Mouse (Mus musculus): ENCODE data around the gene Plppr1.

Gene Plppr1

GRCm38 (mm10) chr4:49118842-49119241 is 59.8 kb downstream of the Plppr1 start:
- no peak for DNase-seq (ENCODE audit: low read depth, low spot score)

- DNase-seq (ENCODE audit: low read depth, low spot score) = no peak
These were observed 85.7 kb downstream of the Plppr1 start for GRCm38 (mm10) chr4:49144798-49145197.

GRCm38 (mm10) chr4:49148775-49149174 is 89.7 kb downstream of the Plppr1 start:
- no peak for DNase-seq (ENCODE audit: low read depth, low spot score)

- DNase-seq (ENCODE audit: low read depth, low spot score) = no peak
These were observed 90.2 kb downstream of the Plppr1 start for GRCm38 (mm10) chr4:49149251-49149650.

GRCm38 (mm10) chr4:49153849-49154248 is 94.8 kb downstream of the Plppr1 start:
- no peak for DNase-seq (ENCODE audit: low read depth, low spot score)

GRCm38 (mm10) chr4:49156781-49157180 is 97.7 kb downstream of the Plppr1 start:
- no peak for DNase-seq (ENCODE audit: low read depth, low spot score)

- no peak for DNase-seq (ENCODE audit: low read depth, low spot score)
These were observed 104.2 kb downstream of the Plppr1 start for GRCm38 (mm10) chr4:49163285-49163684.

GRCm38 (mm10) chr4:49166391-49166790 is 107.3 kb downstream of the Plppr1 start:
- DNase-seq (ENCODE audit: low read depth, low spot score) = no peak

GRCm38 (mm10) chr4:49167030-49167429 is 108.0 kb downstream of the Plppr1 start:
- DNase-seq (ENCODE audit: low read depth, low spot score) = no peak

- no peak for DNase-seq (ENCODE audit: low read depth, low spot score)
These were observed 110.4 kb downstream of the Plppr1 start for GRCm38 (mm10) chr4:49169498-49169897.

- DNase-seq (ENCODE audit: low read depth, low spot score) = no peak
These were observed 119.0 kb downstream of the Plppr1 start for GRCm38 (mm10) chr4:49178101-49178500.

GRCm38 (mm10) chr4:49178891-49179290 is 119.8 kb downstream of the Plppr1 start:
- no peak for DNase-seq (ENCODE audit: low read depth, low spot score)

GRCm38 (mm10) chr4:49179471-49180181 is 120.6 kb downstream of the Plppr1 start:
- no peak for DNase-seq (ENCODE audit: low read depth, low spot score)

GRCm38 (mm10) chr4:49189991-49190526 is 131.0 kb downstream of the Plppr1 start:
- no peak for DNase-seq (ENCODE audit: low read depth, low spot score)

- no peak for DNase-seq (ENCODE audit: low read depth, low spot score)
These were observed 138.2 kb downstream of the Plppr1 start for GRCm38 (mm10) chr4:49197125-49197747.

- no peak for DNase-seq (ENCODE audit: low read depth, low spot score)
These were observed 151.4 kb downstream of the Plppr1 start for GRCm38 (mm10) chr4:49210457-49210856.

GRCm38 (mm10) chr4:49211582-49211981 is 152.5 kb downstream of the Plppr1 start:
- no peak for DNase-seq (ENCODE audit: low read depth, low spot score)

GRCm38 (mm10) chr4:49212616-49213544 is 153.8 kb downstream of the Plppr1 start:
- no peak for DNase-seq (ENCODE audit: low read depth, low spot score)

GRCm38 (mm10) chr4:49214341-49214740 is 155.3 kb downstream of the Plppr1 start:
- no peak for DNase-seq (ENCODE audit: low read depth, low spot score)

GRCm38 (mm10) chr4:49223501-49223900 is 164.4 kb downstream of the Plppr1 start:
- no peak for DNase-seq (ENCODE audit: low read depth, low spot score)

GRCm38 (mm10) chr4:49225021-49225420 is 165.9 kb downstream of the Plppr1 start:
- DNase-seq (ENCODE audit: low read depth, low spot score) = no peak
